Mouse (Mus musculus): ENCODE measurements around the gene Nktr. TPM values are rescaled to one million over a fixed set of nuclear protein-coding genes. Genes with fewer than 3 reads are reported as not detected.

Gene Nktr
- total and polyA plus RNA-seq, 3 experiments = 32.4 to 70.7 (median 34.3) TPM

DNA sequence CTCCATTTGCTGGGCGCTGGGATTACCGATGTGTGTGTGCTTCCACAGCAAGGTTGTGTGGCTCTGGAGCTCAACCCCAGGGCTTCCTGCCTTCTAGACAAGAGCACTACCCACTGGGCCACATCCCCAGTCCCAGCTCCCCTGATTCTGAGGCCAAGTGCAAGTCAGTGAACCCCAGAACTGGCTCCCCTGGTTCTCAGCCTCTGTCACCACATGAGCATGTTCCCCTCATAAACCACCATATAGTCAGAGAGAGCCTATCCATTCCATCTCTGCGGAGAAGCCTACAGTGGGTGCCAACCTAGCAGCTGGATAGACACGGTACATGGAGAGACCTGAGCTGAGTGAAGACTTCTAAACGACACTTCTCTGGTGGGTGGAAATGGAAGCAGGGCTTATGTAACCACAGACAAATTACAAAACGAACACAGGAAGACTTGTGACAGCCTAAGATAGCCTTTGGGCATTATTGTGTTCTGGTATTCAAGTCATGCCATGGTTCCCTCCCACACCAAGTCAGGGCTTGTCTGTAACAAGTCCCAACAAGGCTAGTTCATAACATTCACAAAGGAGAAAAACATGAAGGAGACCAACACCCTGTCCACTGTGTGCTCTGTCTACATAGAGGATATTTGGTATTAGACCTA is 12.8 kb upstream of the Nktr start:
- TF ChIP-seq ZC3H11A (IDR thresholded peaks at IDR 0.05; ENCODE audit: low read depth, low read length) (no peak), TAL1 (IDR thresholded peaks at IDR 0.05; ENCODE audit: low read length) (no peak), NRF1 (IDR thresholded peaks at IDR 0.05; ENCODE audit: insufficient read depth, low read depth, low read length, poor library complexity, severe bottlenecking) (no peak), CTCF (IDR thresholded peaks at IDR 0.05 in 2 of 3, conservative IDR thresholded peaks at IDR 0.05 in 1 of 3; ENCODE audit: control insufficient read depth in 1 of 3, insufficient read depth in 1 of 3, low read depth in 2 of 3, low read length in 3 of 3, poor library complexity in 1 of 3, severe bottlenecking in 1 of 3) (no peak), ELF1 (IDR thresholded peaks at IDR 0.05; ENCODE audit: low read depth, low read length) (no peak), MAFK (IDR thresholded peaks at IDR 0.05; ENCODE audit: borderline replicate concordance, low read depth, low read length) (no peak), GATA1 (IDR thresholded peaks at IDR 0.05; ENCODE audit: low read depth, low read length) (no peak), ZNF384 (IDR thresholded peaks at IDR 0.05; ENCODE audit: low read depth, low read length) (no peak), ZMIZ1 (IDR thresholded peaks at IDR 0.05; ENCODE audit: low read depth, low read length) (no peak), ZKSCAN1 (IDR thresholded peaks at IDR 0.05; ENCODE audit: low read depth, low read length) (no peak), POLR2A (IDR thresholded peaks at IDR 0.05; ENCODE audit: control insufficient read depth in 1 of 2, insufficient read depth in 1 of 2, low read depth in 1 of 2, low read length in 2 of 2, poor library complexity in 1 of 2) (no peak), RAD21 (IDR thresholded peaks at IDR 0.05; ENCODE audit: low read depth, low read length) (no peak), UBTF (IDR thresholded peaks at IDR 0.05; ENCODE audit: borderline replicate concordance, insufficient read depth, low read depth, low read length) (no peak), RCOR1 (IDR thresholded peaks at IDR 0.05; ENCODE audit: low read depth, low read length) (no peak), USF1 (IDR thresholded peaks at IDR 0.05; ENCODE audit: low read depth, low read length) (no peak)
- H3K4me1 ChIP-seq (ENCODE audit: control insufficient read depth in 1 of 2, insufficient read depth in 2 of 2, low read length in 2 of 2) = peaks cover 15 to 38% of the 10 kb centered on the region in 2 experiments
- DNase-seq (ENCODE audit: low read depth, low spot score) = peak; percentile 27
- no peaks in the 10 kb centered on the region for H3K9me3 ChIP-seq (replicated peaks; ENCODE audit: insufficient read depth, low read length)
- H3K36me3 ChIP-seq (ENCODE audit: control insufficient read depth in 1 of 2, insufficient read depth in 2 of 2, low read length in 2 of 2) = peaks cover 0 to 27% of the 10 kb centered on the region in 2 experiments; a peak in 2 of 4 replicates
- peak overlapping the region; percentile 67 for H3K9ac ChIP-seq (ENCODE audit: control insufficient read depth, low read depth, low read length, poor library complexity, severe bottlenecking)
- H3K79me2 ChIP-seq (ENCODE audit: control insufficient read depth, insufficient read depth, low read length, poor library complexity) = peaks cover 9% of the 10 kb centered on the region
- H3K4me3 ChIP-seq (ENCODE audit: control insufficient read depth in 1 of 2, insufficient read depth in 1 of 2, low read depth in 2 of 2, low read length in 2 of 2) = peak overlapping the region in 1 of 2 experiments; percentile 82; a peak in 1 of 4 replicates
- H3K27me3 ChIP-seq (ENCODE audit: control insufficient read depth in 1 of 2, insufficient read depth in 2 of 2, low read length in 2 of 2) = no peaks in the 10 kb centered on the region
- H3K27ac ChIP-seq (ENCODE audit: control insufficient read depth, low read depth, low read length) = peak overlapping the region; percentile 66; the same call in 1 of the 2 replicates

DNA sequence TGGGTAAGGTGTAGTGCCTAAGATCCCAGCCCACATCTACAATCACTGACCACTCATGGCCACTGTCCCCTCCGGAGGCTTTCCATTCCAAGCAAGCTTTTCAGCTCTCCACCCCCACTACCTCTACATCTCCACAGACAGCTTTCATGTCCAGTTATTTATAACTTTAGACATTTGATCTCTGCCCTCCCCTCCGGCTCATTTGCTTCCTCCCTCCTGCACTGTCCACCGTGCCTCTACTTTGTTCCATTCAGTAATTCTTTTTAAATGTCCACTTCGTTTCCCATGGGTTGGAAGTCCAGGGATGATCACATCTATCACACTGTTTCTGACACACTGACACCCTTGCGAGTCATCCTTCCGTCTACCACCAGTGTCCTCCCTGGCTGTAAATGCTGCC is 11.2 kb upstream of the Nktr start:
- DNase-seq (ENCODE audit: low read depth, low spot score) = no peak
- peak overlapping the region; percentile 82 for H3K27ac ChIP-seq (ENCODE audit: control insufficient read depth, low read depth, low read length)
- H3K79me2 ChIP-seq (ENCODE audit: control insufficient read depth, insufficient read depth, low read length, poor library complexity) = peaks cover 17% of the 10 kb centered on the region
- peak overlapping the region; percentile 19 for H3K9ac ChIP-seq (ENCODE audit: control insufficient read depth, low read depth, low read length, poor library complexity, severe bottlenecking)
- no peaks in the 10 kb centered on the region for H3K27me3 ChIP-seq (ENCODE audit: control insufficient read depth in 1 of 2, insufficient read depth in 2 of 2, low read length in 2 of 2)
- TF ChIP-seq MXI1 (IDR thresholded peaks at IDR 0.05; ENCODE audit: low read depth, low read length) = no peak
- no peak for TF ChIP-seq EP300 (IDR thresholded peaks at IDR 0.05; ENCODE audit: low read depth in 1 of 2, low read length in 2 of 2)
- no peak for TF ChIP-seq TAL1 (IDR thresholded peaks at IDR 0.05; ENCODE audit: low read length)
- TF ChIP-seq TCF12 (IDR thresholded peaks at IDR 0.05; ENCODE audit: low read depth, low read length) = no peak
- TF ChIP-seq MYB (IDR thresholded peaks at IDR 0.05; ENCODE audit: low read depth, low read length) = no peak
- no peak for TF ChIP-seq GABPA (IDR thresholded peaks at IDR 0.05; ENCODE audit: low read depth, low read length)
- no peak; the same call in 1 of the 2 replicates for TF ChIP-seq JUND (IDR thresholded peaks at IDR 0.05; ENCODE audit: low read depth, low read length)
- TF ChIP-seq KAT2A (conservative IDR thresholded peaks at IDR 0.05; ENCODE audit: low read depth, low read length) = no peak
- H3K9me3 ChIP-seq (replicated peaks; ENCODE audit: insufficient read depth, low read length) = no peaks in the 10 kb centered on the region
- peaks cover 15 to 43% of the 10 kb centered on the region in 2 experiments for H3K4me1 ChIP-seq (ENCODE audit: control insufficient read depth in 1 of 2, insufficient read depth in 2 of 2, low read length in 2 of 2)
- H3K4me3 ChIP-seq (ENCODE audit: control insufficient read depth in 1 of 2, insufficient read depth in 1 of 2, low read depth in 2 of 2, low read length in 2 of 2) = peak overlapping the region; percentile 4 to 49
- H3K36me3 ChIP-seq (ENCODE audit: control insufficient read depth in 1 of 2, insufficient read depth in 2 of 2, low read length in 2 of 2) = peaks cover 0 to 30% of the 10 kb centered on the region in 2 experiments; a peak in 2 of 4 replicates

Data from MEL (cell line).